Mouse (Mus musculus) splenic B cell, adult 2 months (primary cell): ENCODE results near the gene Olfr55.
"Not testable (repeated sequence)": the region's sequence is repeated elsewhere in the genome, so short reads cannot be mapped to it uniquely, and the experiment has no call there.

Experiments
- DNase-seq: peaks from one replicate; pipeline ENCODE4 v3.0.0-alpha.2; 2011; ENCODE audit warnings: low read depth, low spot score
- H3K27me3 ChIP-seq: 2 replicates; pipeline ENCODE4 v1.6.1; 2012; ENCODE audit warnings: mild to moderate bottlenecking, low read length, moderate library complexity, mixed read lengths; ENCODE audit not compliant: control insufficient read depth, poor library complexity, insufficient read depth, severe bottlenecking
- H3K36me3 ChIP-seq: 2 replicates; pipeline ENCODE4 v1.6.1; 2012; ENCODE audit warnings: mild to moderate bottlenecking, low read length, moderate library complexity, mixed read lengths; ENCODE audit not compliant: control insufficient read depth, poor library complexity, insufficient read depth, severe bottlenecking

Olfr55 gene

DNA sequence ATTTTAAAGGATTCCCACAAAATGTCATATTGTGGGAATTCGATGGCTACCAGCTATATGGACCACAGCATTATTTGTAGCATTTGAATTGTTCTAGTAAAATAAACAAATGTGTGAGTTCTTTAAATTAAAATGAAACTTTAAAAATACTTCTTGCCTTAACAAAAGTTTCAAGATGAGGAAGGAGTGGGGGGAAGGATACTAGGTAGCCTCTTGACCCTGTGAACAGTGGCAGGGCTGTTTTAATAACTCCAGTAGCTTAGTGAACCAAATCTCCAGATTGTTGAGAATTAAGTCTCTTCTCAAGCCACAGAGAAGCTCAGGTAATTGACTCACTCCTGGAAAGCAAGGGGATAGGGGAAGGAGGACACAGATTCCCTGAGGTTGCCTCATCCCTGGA, at the start of gene Olfr55:
Gene Olfr55 (plus strand): TSS at position 301 of the 400 bp plus-strand sequence.
- not testable (repeated sequence) for H3K36me3 ChIP-seq, DNase-seq, H3K27me3 ChIP-seq

DNA sequence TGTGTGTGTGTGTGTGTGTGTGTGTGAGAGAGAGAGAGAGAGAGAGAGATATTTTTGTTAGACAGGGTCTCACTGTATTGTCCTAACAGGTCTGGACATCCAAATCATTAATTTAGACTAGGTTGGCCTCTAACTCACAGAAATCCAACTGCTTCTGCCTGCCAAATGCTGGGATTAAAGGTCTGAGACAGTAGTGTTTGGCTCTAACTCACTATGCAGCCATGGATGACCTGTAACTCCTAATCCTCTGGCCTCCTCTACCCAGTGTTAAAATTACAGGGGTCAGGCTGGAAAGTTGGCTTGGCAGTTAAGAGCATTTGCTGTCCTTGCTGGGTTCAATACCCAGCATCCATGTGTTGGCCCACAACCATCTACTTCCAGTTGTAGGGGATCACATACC, 43.7 kb upstream of the Olfr55 start:
- H3K27me3 ChIP-seq, result no peaks in the 10 kb centered on the region
- no peak for DNase-seq

DNA sequence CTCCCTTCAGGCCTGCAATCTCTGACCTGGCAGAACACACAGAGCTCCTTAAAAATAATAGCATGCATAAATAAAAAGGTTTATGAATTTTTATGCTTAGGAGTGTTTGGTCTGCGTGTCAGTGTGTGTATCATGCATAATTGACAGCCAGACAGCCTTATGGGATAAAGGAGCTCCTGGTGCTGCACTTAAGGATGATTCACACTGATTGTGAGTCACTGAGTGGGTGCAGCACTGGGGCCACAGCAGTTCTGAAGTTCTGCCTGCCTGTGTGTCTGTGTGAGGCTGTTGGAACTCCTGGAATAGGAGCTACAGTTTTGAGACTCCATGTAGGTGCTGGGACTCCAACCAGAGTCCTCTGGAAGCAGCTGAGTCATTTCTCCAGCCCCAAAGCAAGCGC, 42.0 kb upstream of the Olfr55 start:
- Histone ChIP-seq H3K27me3 (no peaks in the 10 kb centered on the region), H3K36me3 (no peaks in the 10 kb centered on the region)
- no peak for DNase-seq

More for the DNA sequence above, 43.7 kb upstream of the Olfr55 start:
- no peaks in the 10 kb centered on the region for H3K36me3 ChIP-seq

DNA sequence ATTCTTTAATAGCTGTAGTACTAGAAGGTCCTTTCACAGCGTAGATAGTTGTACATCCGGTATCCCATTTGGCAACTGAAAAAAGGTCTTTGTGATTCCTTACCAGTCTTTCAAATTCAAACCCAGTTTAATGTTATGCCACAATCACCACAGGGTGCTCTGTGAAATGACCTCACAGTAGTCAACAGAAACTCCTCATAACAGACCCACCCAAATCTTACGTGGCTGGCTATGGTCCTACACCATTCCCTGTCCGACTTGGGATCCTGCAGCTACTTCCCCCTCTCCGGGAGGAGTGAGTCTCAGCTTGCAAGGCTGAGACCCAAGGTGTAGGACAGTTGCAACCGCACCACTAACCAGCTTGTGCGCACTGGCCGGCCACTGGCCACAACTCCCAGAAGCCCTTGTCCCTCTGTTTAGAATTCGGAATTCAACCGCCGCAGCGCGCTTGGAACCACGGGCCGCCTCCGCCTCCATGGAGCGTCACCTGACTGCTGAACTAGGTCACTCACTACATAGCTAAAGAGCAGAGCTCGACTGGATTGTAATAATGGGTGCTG, 28.9 kb upstream of the Olfr55 start, which contains the start of gene Morc2b:
Gene Morc2b (minus strand): TSS at position 423 of the 560 bp plus-strand sequence.
- Histone ChIP-seq H3K27me3 (no peaks in the 10 kb centered on the region), H3K36me3 (no peaks in the 10 kb centered on the region)
- no peak for DNase-seq

DNA sequence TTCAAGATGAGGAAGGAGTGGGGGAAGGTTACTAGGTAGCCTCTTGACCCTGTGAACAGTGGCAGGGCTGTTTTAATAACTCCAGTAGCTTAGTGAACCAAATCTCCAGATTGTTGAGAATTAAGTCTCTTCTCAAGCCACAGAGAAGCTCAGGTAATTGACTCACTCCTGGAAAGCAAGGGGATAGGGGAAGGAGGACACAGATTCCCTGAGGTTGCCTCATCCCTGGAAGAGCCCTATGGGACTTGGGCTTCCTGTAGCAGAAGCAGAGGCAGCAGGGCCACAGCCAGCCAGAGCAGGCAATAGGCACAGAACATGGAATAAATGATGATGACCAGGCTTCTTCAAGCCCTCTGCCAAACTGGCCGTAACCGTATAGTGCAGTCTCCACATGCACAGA, 22.8 kb downstream of the Olfr55 start, which contains the start of gene Olfr239:
Gene Olfr239 (plus strand): TSS at position 301 of the 400 bp plus-strand sequence.
- not testable (repeated sequence) for H3K36me3 ChIP-seq, DNase-seq

DNA sequence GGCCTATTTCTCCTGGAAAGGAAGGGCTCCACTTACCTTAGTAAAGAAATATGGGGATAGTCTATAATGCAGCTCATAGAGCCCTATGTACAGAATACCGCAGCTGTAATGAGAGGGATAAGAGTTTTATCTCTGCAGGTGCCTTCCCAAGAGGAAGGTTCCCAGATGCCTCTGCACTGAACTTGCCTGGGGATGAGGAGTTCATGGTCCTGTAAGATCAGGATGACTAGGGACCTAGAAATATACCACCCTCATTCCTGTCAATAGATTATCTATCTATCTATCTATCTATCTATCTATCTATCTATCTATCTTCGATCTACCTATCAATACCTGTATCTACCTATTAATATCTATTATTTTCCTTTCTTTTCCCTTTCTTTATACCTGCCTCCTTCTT, 53.3 kb downstream of the Olfr55 start, which contains the start of gene Olfr1564:
Gene Olfr1564 (minus strand): TSS at position 101 of the 400 bp plus-strand sequence.
- DNase-seq, result no peak
- Histone ChIP-seq H3K36me3 (no peaks in the 10 kb centered on the region), H3K27me3 (no peaks in the 10 kb centered on the region; the same call in 1 of the 2 replicates)

More for the DNA sequence above, 22.8 kb downstream of the Olfr55 start, which contains the start of gene Olfr239:
- not testable (repeated sequence) for H3K27me3 ChIP-seq
